Mouse (Mus musculus) lung, embryonic 15.5 days (tissue): ENCODE results near the gene Gm33543. TPM values are rescaled to one million over a fixed set of nuclear protein-coding genes. Genes with fewer than 3 reads are reported as not detected.

Source experiments
- ATAC-seq: fragments of 200-750 bp; cut with Nextera tagmentation; 2 replicates; pipeline ENCODE4 v1.8.0; 2017; ENCODE audit warnings: moderate number of reproducible peaks, borderline replicate concordance; ENCODE audit not compliant: low FRiP score, low TSS enrichment; ENCODE audit errors: extremely low read depth
- H3K27ac ChIP-seq: fragments of 300-500 bp; sonication (generic); 2 replicates; pipeline ENCODE4 v1.5.1; 2015; ENCODE audit warnings: moderate library complexity, mild to moderate bottlenecking, inconsistent platforms
- H3K27me3 ChIP-seq: fragments of 300-500 bp; sonication (generic); 2 replicates; pipeline ENCODE4 v1.6.1; 2015; ENCODE audit warnings: inconsistent platforms
- H3K36me3 ChIP-seq: fragments of 300-500 bp; sonication (generic); 2 replicates; pipeline ENCODE4 v1.6.1; 2015; ENCODE audit warnings: inconsistent platforms
- H3K4me1 ChIP-seq: fragments of 300-500 bp; sonication (generic); 2 replicates; pipeline ENCODE4 v1.6.1; 2015; ENCODE audit warnings: inconsistent platforms
- H3K4me2 ChIP-seq: fragments of 300-500 bp; sonication (generic); 2 replicates; pipeline ENCODE4 v1.6.1; 2015; ENCODE audit warnings: inconsistent platforms, mild to moderate bottlenecking, moderate library complexity
- H3K4me3 ChIP-seq: fragments of 300-500 bp; sonication (generic); 2 replicates; pipeline ENCODE4 v1.5.1; 2015; ENCODE audit warnings: mild to moderate bottlenecking, inconsistent platforms
- H3K9ac ChIP-seq: fragments of 300-500 bp; sonication (generic); 2 replicates; pipeline ENCODE4 v1.6.1; 2015; ENCODE audit warnings: inconsistent platforms
- H3K9me3 ChIP-seq: fragments of 300-500 bp; sonication (generic); 2 replicates; pipeline ENCODE4 v1.6.1; 2016; ENCODE audit warnings: inconsistent platforms
- WGBS: fragments of 180-500 bp; shearing (Covaris S2); methylation state at CpG from one replicate; pipeline ENCODE4 v1.1.7; 2015; 5-methylcytosine and 5-hydroxymethylcytosine counted together
- polyA plus RNA-seq: library from polyadenylated mRNA; unstranded; fragments of >200 nt; fragmentation: Nextera tagmentation; extraction: Ambion mirVana; gene quantifications from 2 replicates; pipeline ENCODE4 v1.2.1, GENCODE M21; 2015

Gm33543 gene
- polyA plus RNA-seq, 1 experiment from 2014 or later = not detected

GRCm38 (mm10) chr10:95828374-95828773 is 14.4 kb downstream of the Gm33543 start:
- no peak overlapping the region for H3K4me3 ChIP-seq
- no peaks in the 10 kb centered on the region for H3K9me3 ChIP-seq
- no peak overlapping the region for H3K9ac ChIP-seq
- no peaks in the 10 kb centered on the region for H3K27me3 ChIP-seq
- H3K4me1 ChIP-seq = 0 out of 2 replicates have a peak, but pooled peaks cover 5% of the 10 kb centered on the region
- 65% methylated on average over 5 of the region's 5 CpGs for WGBS
- no peak overlapping the region for H3K4me2 ChIP-seq
- no peaks in the 10 kb centered on the region for H3K36me3 ChIP-seq
- ATAC-seq = no peak
- no peak overlapping the region for H3K27ac ChIP-seq

- no peak overlapping the region for H3K27ac ChIP-seq
- no peak overlapping the region for H3K9ac ChIP-seq
- H3K9me3 ChIP-seq = no peaks in the 10 kb centered on the region
- no peak overlapping the region for H3K4me2 ChIP-seq
- ATAC-seq = no peak
- no peaks in the 10 kb centered on the region for H3K27me3 ChIP-seq
- 47% methylated on average over 3 of the region's 3 CpGs for WGBS
- no peaks in the 10 kb centered on the region for H3K36me3 ChIP-seq
- no peak overlapping the region for H3K4me3 ChIP-seq
- 0 out of 2 replicates have a peak, but pooled peaks cover 5% of the 10 kb centered on the region for H3K4me1 ChIP-seq
Measured at GRCm38 (mm10) chr10:95825651-95826050, 17.1 kb downstream of the Gm33543 start.

GRCm38 (mm10) chr10:95818506-95818905 is 24.2 kb downstream of the Gm33543 start:
- Histone ChIP-seq H3K4me2 (no peak overlapping the region), H3K27ac (no peak overlapping the region), H3K4me3 (no peak overlapping the region), H3K4me1 (no peaks in the 10 kb centered on the region; the same call in none of the 2 replicates), H3K27me3 (no peaks in the 10 kb centered on the region), H3K36me3 (no peaks in the 10 kb centered on the region), H3K9ac (no peak overlapping the region), H3K9me3 (no peaks in the 10 kb centered on the region)
- no peak for ATAC-seq
- 92% methylated on average over 2 of the region's 2 CpGs for WGBS

GRCm38 (mm10) chr10:95817419-95818161 is 25.1 kb downstream of the Gm33543 start:
- no peak overlapping the region for H3K27ac ChIP-seq
- 20% methylated on average over 9 of the region's 9 CpGs for WGBS
- ATAC-seq = no peak

GRCm38 (mm10) chr10:95814351-95814750 is 28.4 kb downstream of the Gm33543 start:
- Histone ChIP-seq H3K36me3 (no peaks in the 10 kb centered on the region), H3K4me1 (no peaks in the 10 kb centered on the region; the same call in none of the 2 replicates), H3K27me3 (no peaks in the 10 kb centered on the region), H3K9ac (no peak overlapping the region), H3K9me3 (no peaks in the 10 kb centered on the region), H3K4me3 (no peak overlapping the region), H3K27ac (no peak overlapping the region), H3K4me2 (no peak overlapping the region)
- ATAC-seq = no peak
- 81% methylated on average over 6 of the region's 6 CpGs for WGBS

More at GRCm38 (mm10) chr10:95817419-95818161, 25.1 kb downstream of the Gm33543 start:
- Histone ChIP-seq H3K9me3 (no peaks in the 10 kb centered on the region), H3K9ac (no peak overlapping the region), H3K27me3 (no peaks in the 10 kb centered on the region), H3K4me1 (no peaks in the 10 kb centered on the region; the same call in none of the 2 replicates), H3K36me3 (no peaks in the 10 kb centered on the region), H3K4me2 (no peak overlapping the region), H3K4me3 (no peak overlapping the region)

GRCm38 (mm10) chr10:95811869-95812268 is 30.9 kb downstream of the Gm33543 start:
- no peak overlapping the region for H3K27ac ChIP-seq
- H3K4me1 ChIP-seq = no peaks in the 10 kb centered on the region
- no peaks in the 10 kb centered on the region for H3K9me3 ChIP-seq
- ATAC-seq = no peak
- no peak overlapping the region for H3K4me2 ChIP-seq
- H3K27me3 ChIP-seq = no peaks in the 10 kb centered on the region
- no peaks in the 10 kb centered on the region for H3K36me3 ChIP-seq
- no peak overlapping the region for H3K9ac ChIP-seq
- WGBS = 75% methylated on average over 4 of the region's 4 CpGs
- H3K4me3 ChIP-seq = no peak overlapping the region

- Histone ChIP-seq H3K9ac (no peak overlapping the region), H3K27me3 (no peaks in the 10 kb centered on the region), H3K4me1 (no peaks in the 10 kb centered on the region), H3K36me3 (no peaks in the 10 kb centered on the region), H3K4me2 (no peak overlapping the region), H3K4me3 (no peak overlapping the region), H3K27ac (no peak overlapping the region), H3K9me3 (no peaks in the 10 kb centered on the region)
- WGBS = 48% methylated on average over 2 of the region's 2 CpGs
- no peak for ATAC-seq
Measured at GRCm38 (mm10) chr10:95801443-95801811, 41.3 kb downstream of the Gm33543 start.

GRCm38 (mm10) chr10:95800693-95801442 is 41.9 kb downstream of the Gm33543 start:
- no peaks in the 10 kb centered on the region for H3K36me3 ChIP-seq
- no peak overlapping the region for H3K4me3 ChIP-seq
- WGBS = 60% methylated on average over 7 of the region's 7 CpGs
- no peak for ATAC-seq
- H3K4me1 ChIP-seq = no peaks in the 10 kb centered on the region
- H3K9ac ChIP-seq = no peak overlapping the region
- H3K4me2 ChIP-seq = no peak overlapping the region
- H3K27me3 ChIP-seq = no peaks in the 10 kb centered on the region
- H3K9me3 ChIP-seq = no peaks in the 10 kb centered on the region
- H3K27ac ChIP-seq = no peak overlapping the region

- no peak for ATAC-seq
- H3K36me3 ChIP-seq = no peaks in the 10 kb centered on the region
- H3K9ac ChIP-seq = no peak overlapping the region
- H3K27ac ChIP-seq = no peak overlapping the region
- H3K4me3 ChIP-seq = no peak overlapping the region
- no peaks in the 10 kb centered on the region for H3K27me3 ChIP-seq
- 77% methylated on average over 12 of the region's 12 CpGs for WGBS
- no peaks in the 10 kb centered on the region for H3K4me1 ChIP-seq
- no peaks in the 10 kb centered on the region for H3K9me3 ChIP-seq
- H3K4me2 ChIP-seq = no peak overlapping the region
Measured at GRCm38 (mm10) chr10:95797645-95798395, 44.9 kb downstream of the Gm33543 start.

- ATAC-seq = no peak
- H3K4me2 ChIP-seq = no peak overlapping the region
- no peaks in the 10 kb centered on the region for H3K4me1 ChIP-seq
- no peak overlapping the region for H3K4me3 ChIP-seq
- no peak overlapping the region for H3K9ac ChIP-seq
- no peaks in the 10 kb centered on the region for H3K36me3 ChIP-seq
- H3K27me3 ChIP-seq = no peaks in the 10 kb centered on the region
- 81% methylated on average over 4 of the region's 4 CpGs for WGBS
- H3K27ac ChIP-seq = no peak overlapping the region
- no peaks in the 10 kb centered on the region for H3K9me3 ChIP-seq
Measured at GRCm38 (mm10) chr10:95795500-95795899, 47.2 kb downstream of the Gm33543 start.

- Histone ChIP-seq H3K4me3 (no peak overlapping the region), H3K9ac (no peak overlapping the region), H3K4me2 (no peak overlapping the region), H3K27me3 (no peaks in the 10 kb centered on the region), H3K36me3 (no peaks in the 10 kb centered on the region), H3K27ac (no peak overlapping the region), H3K9me3 (no peaks in the 10 kb centered on the region), H3K4me1 (no peaks in the 10 kb centered on the region)
- WGBS = 73% methylated on average over 6 of the region's 6 CpGs
- ATAC-seq = no peak
Measured at GRCm38 (mm10) chr10:95794706-95795105, 48.0 kb downstream of the Gm33543 start.

GRCm38 (mm10) chr10:95791427-95791804 is 51.3 kb downstream of the Gm33543 start:
- Histone ChIP-seq H3K36me3 (no peaks in the 10 kb centered on the region), H3K27ac (no peak overlapping the region), H3K4me2 (no peak overlapping the region), H3K4me1 (no peaks in the 10 kb centered on the region), H3K9me3 (no peaks in the 10 kb centered on the region), H3K4me3 (no peak overlapping the region), H3K27me3 (no peaks in the 10 kb centered on the region), H3K9ac (no peak overlapping the region)
- ATAC-seq = no peak
- WGBS = 82% methylated on average over 8 of the region's 8 CpGs
